Mouse (Mus musculus) olfactory bulb, adult 2 months (tissue): ENCODE results near the gene D430041D05Rik. TPM values are rescaled to one million over a fixed set of nuclear protein-coding genes. Genes with fewer than 3 reads are reported as not detected.

Experiments
- H3K27ac ChIP-seq: fragments of 200-500 bp; 2 replicates; pipeline ENCODE4 v1.5.1; 2012; ENCODE audit warnings: low read depth, low read length; ENCODE audit not compliant: insufficient read depth
- H3K4me1 ChIP-seq: fragments of 200-500 bp; 2 replicates; pipeline ENCODE4 v1.6.1; 2012; ENCODE audit warnings: low read length; ENCODE audit not compliant: control insufficient read depth, insufficient read depth
- H3K4me3 ChIP-seq: fragments of 200-500 bp; 2 replicates; pipeline ENCODE4 v1.5.1; 2012; ENCODE audit warnings: mild to moderate bottlenecking, low read depth, low read length, moderate library complexity; ENCODE audit not compliant: insufficient read depth
- CTCF ChIP-seq: fragments of 200-500 bp; IDR thresholded peaks from 2 replicates; pipeline ENCODE4 v1.5.1; 2012; ENCODE audit warnings: low read depth, mild to moderate bottlenecking, low read length, moderate library complexity; ENCODE audit not compliant: insufficient read depth
- POLR2A ChIP-seq: fragments of 200-500 bp; IDR thresholded peaks from 2 replicates; pipeline ENCODE4 v1.6.1; 2012; ENCODE audit warnings: mild to moderate bottlenecking, low read depth, low read length, moderate library complexity; ENCODE audit not compliant: insufficient read depth
- WGBS: fragments of 180-500 bp; shearing (Covaris S2); methylation state at CpG from one replicate; pipeline ENCODE4 v1.1.7; 2018; 5-methylcytosine and 5-hydroxymethylcytosine counted together
- polyA plus RNA-seq: library from polyadenylated mRNA; stranded (reverse); fragments of >200 nt; gene quantifications from 2 replicates; pipeline ENCODE4 v1.2.4, GENCODE M21; 2012; ENCODE audit warnings: low replicate concordance; ENCODE audit not compliant: missing spikeins, insufficient read depth, insufficient read length

D430041D05Rik gene
- polyA plus RNA-seq, 1 experiment, result not detected

- Histone ChIP-seq H3K27ac (no peak overlapping the region), H3K4me1 (peaks cover 5% of the 10 kb centered on the region), H3K4me3 (no peak overlapping the region)
- TF ChIP-seq CTCF, result no peak
- no peak for TF ChIP-seq POLR2A
- WGBS, result 90% methylated on average over 3 of the region's 3 CpGs
Measured at GRCm38 (mm10) chr2:104153876-104154275, 256.9 kb downstream of the D430041D05Rik start.

- TF ChIP-seq CTCF, result no peak
- no peak for TF ChIP-seq POLR2A
- Histone ChIP-seq H3K4me3 (no peak overlapping the region), H3K4me1 (peaks cover 5% of the 10 kb centered on the region), H3K27ac (no peak overlapping the region)
- 70% methylated on average over 4 of the region's 4 CpGs for WGBS
Measured at GRCm38 (mm10) chr2:104153345-104153744, 257.5 kb downstream of the D430041D05Rik start.

- 93% methylated on average over 6 of the region's 6 CpGs for WGBS
- no peak for TF ChIP-seq POLR2A
- no peak for TF ChIP-seq CTCF
- Histone ChIP-seq H3K27ac (no peak overlapping the region), H3K4me1 (no peaks in the 10 kb centered on the region), H3K4me3 (no peak overlapping the region)
Measured at GRCm38 (mm10) chr2:104150608-104151397, 260.0 kb downstream of the D430041D05Rik start.

- H3K4me3 ChIP-seq, result no peak overlapping the region
- TF ChIP-seq POLR2A (no peak), CTCF (no peak)
- no peak overlapping the region for H3K27ac ChIP-seq
- H3K4me1 ChIP-seq, result no peaks in the 10 kb centered on the region
- WGBS, result 77% methylated on average over 4 of the region's 4 CpGs
Measured at GRCm38 (mm10) chr2:104147910-104148561, 262.8 kb downstream of the D430041D05Rik start.

GRCm38 (mm10) chr2:104145983-104146382 lies 264.8 kb downstream of the D430041D05Rik start:
- Histone ChIP-seq H3K4me3 (no peak overlapping the region), H3K27ac (no peak overlapping the region), H3K4me1 (no peaks in the 10 kb centered on the region)
- TF ChIP-seq POLR2A (no peak), CTCF (no peak)
- WGBS, result 34% methylated on average over 1 of the region's 1 CpGs

GRCm38 (mm10) chr2:104144004-104144403 lies 266.8 kb downstream of the D430041D05Rik start:
- WGBS, result 84% methylated on average over 12 of the region's 12 CpGs
- no peaks in the 10 kb centered on the region for H3K4me1 ChIP-seq
- no peak overlapping the region for H3K27ac ChIP-seq
- H3K4me3 ChIP-seq, result no peak overlapping the region
- TF ChIP-seq CTCF (no peak), POLR2A (no peak)

GRCm38 (mm10) chr2:104142140-104142539 lies 268.7 kb downstream of the D430041D05Rik start:
- no peaks in the 10 kb centered on the region for H3K4me1 ChIP-seq
- no peak overlapping the region for H3K4me3 ChIP-seq
- WGBS, result 93% methylated on average over 8 of the region's 8 CpGs
- TF ChIP-seq CTCF (no peak), POLR2A (no peak)
- no peak overlapping the region for H3K27ac ChIP-seq

- H3K4me3 ChIP-seq, result no peak overlapping the region
- no peak overlapping the region for H3K27ac ChIP-seq
- TF ChIP-seq CTCF, result no peak
- no peak for TF ChIP-seq POLR2A
- H3K4me1 ChIP-seq, result no peaks in the 10 kb centered on the region
- WGBS, result 78% methylated on average over 2 of the region's 2 CpGs
Measured at GRCm38 (mm10) chr2:104135920-104136319, 274.9 kb downstream of the D430041D05Rik start.

- 50% methylated on average over 8 of the region's 8 CpGs for WGBS
- TF ChIP-seq CTCF (no peak), POLR2A (no peak)
- Histone ChIP-seq H3K4me1 (no peaks in the 10 kb centered on the region), H3K4me3 (no peak overlapping the region), H3K27ac (no peak overlapping the region)
Measured at GRCm38 (mm10) chr2:104134150-104135056, 276.4 kb downstream of the D430041D05Rik start.
